Mouse (Mus musculus): ENCODE measurements around the gene Cdh23. TPM values are rescaled to one million over a fixed set of nuclear protein-coding genes. Genes with fewer than 3 reads are reported as not detected.

Cdh23 gene
- total and polyA plus RNA-seq, 3 experiments = 0.05 TPM; not detected in 2

- ATAC-seq (ENCODE audit: extremely low read depth, insufficient number of reproducible peaks, low FRiP score, poor library complexity, severe bottlenecking) = no peak
- Histone ChIP-seq H3K4me1 (ENCODE audit: insufficient read depth, low read depth, low read length) (no peaks in the 10 kb centered on the region), H3K27me3 (ENCODE audit: insufficient read depth, low read length) (no peaks in the 10 kb centered on the region), H3K36me3 (replicated peaks) (no peaks in the 10 kb centered on the region), H3K4me3 (ENCODE audit: low read depth, low read length) (no peak overlapping the region), H3K9me3 (replicated peaks) (peaks cover 6% of the 10 kb centered on the region; the same call in 1 of the 2 replicates)
- TF ChIP-seq POLR2AphosphoS5 (IDR thresholded peaks at IDR 0.05; ENCODE audit: insufficient replicate concordance, low read depth, low read length) (no peak), GATA1 (IDR thresholded peaks at IDR 0.05; ENCODE audit: borderline replicate concordance, low read length) (no peak), GATA2 (IDR thresholded peaks at IDR 0.05; ENCODE audit: borderline replicate concordance, low read depth, low read length) (no peak), CTCF (IDR thresholded peaks at IDR 0.05; ENCODE audit: low read depth, low read length) (no peak), TAL1 (conservative IDR thresholded peaks at IDR 0.05; ENCODE audit: low read depth, low read length) (no peak)
- DNase-seq (ENCODE audit: low spot score) = no peak
Measured at GRCm38 (mm10) chr10:60376704-60377103, 319.6 kb downstream of the Cdh23 start.

- Histone ChIP-seq H3K4me3 (ENCODE audit: low read depth, low read length) (no peak overlapping the region), H3K4me1 (ENCODE audit: insufficient read depth, low read depth, low read length) (no peaks in the 10 kb centered on the region), H3K36me3 (replicated peaks) (no peaks in the 10 kb centered on the region), H3K27me3 (ENCODE audit: insufficient read depth, low read length) (no peaks in the 10 kb centered on the region), H3K9me3 (replicated peaks) (peaks cover 8% of the 10 kb centered on the region; the same call in 1 of the 2 replicates)
- no peak for DNase-seq (ENCODE audit: low spot score)
- no peak for TF ChIP-seq POLR2AphosphoS5 (IDR thresholded peaks at IDR 0.05; ENCODE audit: insufficient replicate concordance, low read depth, low read length)
- TF ChIP-seq TAL1 (conservative IDR thresholded peaks at IDR 0.05; ENCODE audit: low read depth, low read length) = no peak
- no peak for TF ChIP-seq CTCF (IDR thresholded peaks at IDR 0.05; ENCODE audit: low read depth, low read length)
- TF ChIP-seq GATA2 (IDR thresholded peaks at IDR 0.05; ENCODE audit: borderline replicate concordance, low read depth, low read length) = no peak
- no peak for TF ChIP-seq GATA1 (IDR thresholded peaks at IDR 0.05; ENCODE audit: borderline replicate concordance, low read length)
- no peak for ATAC-seq (ENCODE audit: extremely low read depth, insufficient number of reproducible peaks, low FRiP score, poor library complexity, severe bottlenecking)
Measured at GRCm38 (mm10) chr10:60373937-60374578, 322.2 kb downstream of the Cdh23 start.

DNA sequence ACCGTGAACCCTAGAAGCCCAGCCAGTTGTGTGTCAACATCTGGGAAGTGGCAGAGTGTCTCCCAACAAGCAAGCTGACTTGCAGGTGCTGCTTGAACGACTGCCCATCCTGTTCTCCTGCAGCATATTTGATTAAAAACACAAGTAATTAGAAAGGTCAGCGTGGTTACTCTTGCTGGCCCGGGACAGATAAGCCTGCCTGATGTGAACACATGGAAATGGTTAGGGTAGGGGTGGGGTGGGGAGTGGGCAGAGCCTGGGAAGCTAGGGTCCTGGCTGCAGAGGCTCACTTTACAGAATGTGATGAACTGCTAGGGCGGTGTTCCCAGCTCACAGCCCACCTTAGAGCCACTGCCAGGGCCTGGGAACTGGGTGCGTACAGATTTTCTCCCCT is 322.8 kb downstream of the Cdh23 start:
- no peaks in the 10 kb centered on the region for H3K36me3 ChIP-seq (replicated peaks)
- H3K4me1 ChIP-seq (ENCODE audit: insufficient read depth, low read depth, low read length) = no peaks in the 10 kb centered on the region
- DNase-seq (ENCODE audit: low spot score) = no peak
- H3K27me3 ChIP-seq (ENCODE audit: insufficient read depth, low read length) = no peaks in the 10 kb centered on the region
- TF ChIP-seq CTCF (IDR thresholded peaks at IDR 0.05; ENCODE audit: low read depth, low read length) (no peak), GATA1 (IDR thresholded peaks at IDR 0.05; ENCODE audit: borderline replicate concordance, low read length) (no peak), POLR2AphosphoS5 (IDR thresholded peaks at IDR 0.05; ENCODE audit: insufficient replicate concordance, low read depth, low read length) (no peak), GATA2 (IDR thresholded peaks at IDR 0.05; ENCODE audit: borderline replicate concordance, low read depth, low read length) (no peak), TAL1 (conservative IDR thresholded peaks at IDR 0.05; ENCODE audit: low read depth, low read length) (no peak)
- ATAC-seq (ENCODE audit: extremely low read depth, insufficient number of reproducible peaks, low FRiP score, poor library complexity, severe bottlenecking) = no peak
- H3K9me3 ChIP-seq (replicated peaks) = peaks cover 8% of the 10 kb centered on the region; the same call in 1 of the 2 replicates
- no peak overlapping the region for H3K4me3 ChIP-seq (ENCODE audit: low read depth, low read length)

DNA sequence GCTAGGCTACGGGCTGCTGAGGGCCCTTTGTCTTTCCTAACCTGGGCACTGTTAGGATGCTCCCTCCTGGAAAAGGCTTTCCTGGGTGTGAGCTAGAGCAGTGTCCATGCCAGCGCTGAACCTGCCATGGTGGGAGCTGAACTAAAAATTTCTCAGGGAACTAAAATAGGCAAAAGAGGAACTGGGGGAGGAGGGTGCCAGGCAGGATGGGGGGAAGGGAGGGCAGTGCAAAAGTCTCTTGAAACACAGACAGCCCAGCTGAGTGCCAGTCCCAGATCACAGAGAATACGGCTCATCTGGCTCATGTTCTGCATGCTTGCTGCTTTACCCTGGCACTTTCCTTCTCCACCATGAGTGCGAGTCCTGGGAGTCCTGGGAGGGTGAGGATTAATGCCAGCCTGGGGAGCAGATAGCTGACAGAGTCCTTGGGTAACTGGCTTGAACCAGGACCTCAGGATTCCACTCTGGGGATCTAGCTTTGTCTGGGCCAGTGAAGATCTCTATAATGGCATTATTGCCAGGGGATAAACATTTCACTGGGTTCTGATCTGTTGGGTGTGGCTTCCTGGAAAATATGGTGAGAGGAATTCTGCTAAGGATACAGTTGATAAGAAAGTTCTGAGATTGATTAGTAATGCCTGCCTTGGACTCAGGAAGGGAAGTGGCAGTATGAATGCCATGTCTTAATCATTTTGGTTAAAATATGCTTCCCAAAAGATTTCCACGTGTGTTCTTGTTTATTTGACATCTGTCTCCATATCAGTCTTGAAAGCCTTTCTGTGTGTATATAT is 324.5 kb downstream of the Cdh23 start:
- TF ChIP-seq TAL1 (conservative IDR thresholded peaks at IDR 0.05; ENCODE audit: low read depth, low read length) (no peak), GATA1 (IDR thresholded peaks at IDR 0.05; ENCODE audit: borderline replicate concordance, low read length) (no peak), GATA2 (IDR thresholded peaks at IDR 0.05; ENCODE audit: borderline replicate concordance, low read depth, low read length) (no peak), CTCF (IDR thresholded peaks at IDR 0.05; ENCODE audit: low read depth, low read length) (no peak), POLR2AphosphoS5 (IDR thresholded peaks at IDR 0.05; ENCODE audit: insufficient replicate concordance, low read depth, low read length) (no peak)
- Histone ChIP-seq H3K4me3 (ENCODE audit: low read depth, low read length) (no peak overlapping the region), H3K9me3 (replicated peaks) (peaks cover 7% of the 10 kb centered on the region; the same call in 1 of the 2 replicates), H3K36me3 (replicated peaks) (no peaks in the 10 kb centered on the region), H3K27me3 (ENCODE audit: insufficient read depth, low read length) (no peaks in the 10 kb centered on the region), H3K4me1 (ENCODE audit: insufficient read depth, low read depth, low read length) (no peaks in the 10 kb centered on the region)
- ATAC-seq (ENCODE audit: extremely low read depth, insufficient number of reproducible peaks, low FRiP score, poor library complexity, severe bottlenecking) (no peak), DNase-seq (ENCODE audit: low spot score) (no peak)

DNA sequence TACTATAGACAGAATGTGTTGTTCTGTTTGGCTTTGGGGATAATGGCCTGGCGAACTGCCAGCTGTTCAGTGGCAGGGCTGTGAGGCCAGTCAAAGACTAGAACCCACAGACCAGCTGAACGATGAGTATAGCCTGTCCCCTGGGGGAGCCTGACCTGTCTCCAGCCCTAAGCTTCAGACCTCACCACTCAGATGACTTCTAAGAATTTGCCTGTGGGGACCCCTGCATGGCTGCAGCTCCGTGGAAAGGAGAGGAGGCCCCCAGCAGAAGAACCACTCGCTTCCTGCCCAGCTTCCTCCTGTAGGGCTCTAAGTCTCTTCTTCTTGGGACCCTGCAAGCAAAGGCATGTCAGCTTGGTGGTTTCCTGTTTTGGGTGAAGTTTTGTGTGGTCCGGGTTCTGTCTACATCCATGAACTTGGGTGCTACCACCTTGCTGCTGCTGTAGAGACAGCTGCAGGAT is 325.7 kb downstream of the Cdh23 start:
- DNase-seq (ENCODE audit: low spot score) (no peak), ATAC-seq (ENCODE audit: extremely low read depth, insufficient number of reproducible peaks, low FRiP score, poor library complexity, severe bottlenecking) (no peak)
- TF ChIP-seq CTCF (IDR thresholded peaks at IDR 0.05; ENCODE audit: low read depth, low read length) (no peak), POLR2AphosphoS5 (IDR thresholded peaks at IDR 0.05; ENCODE audit: insufficient replicate concordance, low read depth, low read length) (no peak), TAL1 (conservative IDR thresholded peaks at IDR 0.05; ENCODE audit: low read depth, low read length) (no peak)
- Histone ChIP-seq H3K4me1 (ENCODE audit: insufficient read depth, low read depth, low read length) (no peaks in the 10 kb centered on the region), H3K4me3 (ENCODE audit: low read depth, low read length) (no peak overlapping the region), H3K9me3 (replicated peaks) (0 out of 2 replicates have a peak, but pooled peaks cover 2% of the 10 kb centered on the region), H3K27me3 (ENCODE audit: insufficient read depth, low read length) (no peaks in the 10 kb centered on the region), H3K36me3 (replicated peaks) (no peaks in the 10 kb centered on the region)

GRCm38 (mm10) chr10:60370098-60370497 is 326.2 kb downstream of the Cdh23 start:
- Histone ChIP-seq H3K4me1 (ENCODE audit: insufficient read depth, low read depth, low read length) (no peaks in the 10 kb centered on the region), H3K36me3 (replicated peaks) (no peaks in the 10 kb centered on the region), H3K4me3 (ENCODE audit: low read depth, low read length) (no peak overlapping the region), H3K27me3 (ENCODE audit: insufficient read depth, low read length) (no peaks in the 10 kb centered on the region), H3K9me3 (replicated peaks) (0 out of 2 replicates have a peak, but pooled peaks cover 2% of the 10 kb centered on the region)
- DNase-seq (ENCODE audit: low spot score) (no peak), ATAC-seq (ENCODE audit: extremely low read depth, insufficient number of reproducible peaks, low FRiP score, poor library complexity, severe bottlenecking) (no peak)
- TF ChIP-seq TAL1 (conservative IDR thresholded peaks at IDR 0.05; ENCODE audit: low read depth, low read length) = no peak
- no peak for TF ChIP-seq POLR2AphosphoS5 (IDR thresholded peaks at IDR 0.05; ENCODE audit: insufficient replicate concordance, low read depth, low read length)
- no peak for TF ChIP-seq GATA1 (IDR thresholded peaks at IDR 0.05; ENCODE audit: borderline replicate concordance, low read length)
- no peak for TF ChIP-seq GATA2 (IDR thresholded peaks at IDR 0.05; ENCODE audit: borderline replicate concordance, low read depth, low read length)
- no peak for TF ChIP-seq CTCF (IDR thresholded peaks at IDR 0.05; ENCODE audit: low read depth, low read length)

Measured in G1E (cell line).